Mouse (Mus musculus): ENCODE results near the gene B3gntl1. TPM values are rescaled to one million over a fixed set of nuclear protein-coding genes. Genes with fewer than 3 reads are reported as not detected.

The B3gntl1 gene
- polyA plus RNA-seq, 1 experiment from 2014 or later, result 1.5 TPM

- Histone ChIP-seq H3K36me3 (replicated peaks; ENCODE audit: insufficient read depth, low read length) (no peaks in the 10 kb centered on the region), H3K9ac (replicated peaks) (no peak overlapping the region), H3K27me3 (ENCODE audit: insufficient read depth, low read length) (no peaks in the 10 kb centered on the region), H3K9me3 (ENCODE audit: low read length) (no peaks in the 10 kb centered on the region), H3K4me3 (ENCODE audit: low read depth, low read length) (no peak overlapping the region), H3K4me2 (ENCODE audit: low read depth, low read length) (no peak overlapping the region), H3K27ac (ENCODE audit: low read depth) (peak overlapping the region; percentile 62; the same call in 1 of the 2 replicates), H3K4me1 (ENCODE audit: insufficient read depth) (peaks cover 7% of the 10 kb centered on the region)
- TF ChIP-seq CTCF (IDR thresholded peaks at IDR 0.05; ENCODE audit: low read depth), result no peak
- TF ChIP-seq EP300 (IDR thresholded peaks at IDR 0.05; ENCODE audit: low read depth), result 0 out of 2 replicates have a peak, but pooled peaks have one; percentile 10
- DNase-seq, result no peak
- WGBS (ENCODE audit: insufficient replicate concordance), result 48% methylated on average over 5 of the region's 5 CpGs
- 0 out of 2 replicates have a peak, but pooled peaks have one; percentile 21 for ATAC-seq
These were observed 13.7 kb upstream of the B3gntl1 start for GRCm38 (mm10) chr11:121686674-121687073.

GRCm38 (mm10) chr11:121686091-121686490 is 13.1 kb upstream of the B3gntl1 start:
- no peaks in the 10 kb centered on the region for H3K36me3 ChIP-seq (replicated peaks; ENCODE audit: insufficient read depth, low read length)
- no peak for TF ChIP-seq CTCF (IDR thresholded peaks at IDR 0.05; ENCODE audit: low read depth)
- TF ChIP-seq EP300 (IDR thresholded peaks at IDR 0.05; ENCODE audit: low read depth), result no peak
- no peaks in the 10 kb centered on the region for H3K9me3 ChIP-seq (ENCODE audit: low read length)
- DNase-seq (no peak), ATAC-seq (peak; percentile 23; the same call in 1 of the 2 replicates)
- WGBS (ENCODE audit: insufficient replicate concordance), result 66% methylated on average over 4 of the region's 4 CpGs
- H3K27me3 ChIP-seq (ENCODE audit: insufficient read depth, low read length), result no peaks in the 10 kb centered on the region
- peaks cover 7% of the 10 kb centered on the region for H3K4me1 ChIP-seq (ENCODE audit: insufficient read depth)
- peak overlapping the region; percentile 62; the same call in 1 of the 2 replicates for H3K27ac ChIP-seq (ENCODE audit: low read depth)
- no peak overlapping the region for H3K4me3 ChIP-seq (ENCODE audit: low read depth, low read length)
- no peak overlapping the region for H3K9ac ChIP-seq (replicated peaks)
- no peak overlapping the region for H3K4me2 ChIP-seq (ENCODE audit: low read depth, low read length)

GRCm38 (mm10) chr11:121685491-121686001 is 12.6 kb upstream of the B3gntl1 start:
- H3K4me3 ChIP-seq (ENCODE audit: low read depth, low read length), result no peak overlapping the region
- TF ChIP-seq EP300 (IDR thresholded peaks at IDR 0.05; ENCODE audit: low read depth) (no peak), CTCF (IDR thresholded peaks at IDR 0.05; ENCODE audit: low read depth) (no peak)
- peak; percentile 59 for ATAC-seq
- H3K36me3 ChIP-seq (replicated peaks; ENCODE audit: insufficient read depth, low read length), result no peaks in the 10 kb centered on the region
- no peaks in the 10 kb centered on the region for H3K27me3 ChIP-seq (ENCODE audit: insufficient read depth, low read length)
- peaks cover 7% of the 10 kb centered on the region for H3K4me1 ChIP-seq (ENCODE audit: insufficient read depth)
- 69% methylated on average over 6 of the region's 6 CpGs for WGBS (ENCODE audit: insufficient replicate concordance)
- H3K27ac ChIP-seq (ENCODE audit: low read depth), result no peak overlapping the region
- no peak overlapping the region for H3K4me2 ChIP-seq (ENCODE audit: low read depth, low read length)
- H3K9ac ChIP-seq (replicated peaks), result no peak overlapping the region
- DNase-seq, result no peak
- no peaks in the 10 kb centered on the region for H3K9me3 ChIP-seq (ENCODE audit: low read length)

- Histone ChIP-seq H3K4me1 (ENCODE audit: insufficient read depth) (peaks cover 7% of the 10 kb centered on the region), H3K27me3 (ENCODE audit: insufficient read depth, low read length) (no peaks in the 10 kb centered on the region), H3K9me3 (ENCODE audit: low read length) (no peaks in the 10 kb centered on the region), H3K4me2 (ENCODE audit: low read depth, low read length) (no peak overlapping the region), H3K9ac (replicated peaks) (no peak overlapping the region), H3K36me3 (replicated peaks; ENCODE audit: insufficient read depth, low read length) (no peaks in the 10 kb centered on the region), H3K27ac (ENCODE audit: low read depth) (no peak overlapping the region), H3K4me3 (ENCODE audit: low read depth, low read length) (no peak overlapping the region)
- 68% methylated on average over 3 of the region's 3 CpGs for WGBS (ENCODE audit: insufficient replicate concordance)
- no peak for DNase-seq
- TF ChIP-seq CTCF (IDR thresholded peaks at IDR 0.05; ENCODE audit: low read depth) (no peak), EP300 (IDR thresholded peaks at IDR 0.05; ENCODE audit: low read depth) (no peak)
- ATAC-seq, result no peak
These were observed 10.3 kb upstream of the B3gntl1 start for GRCm38 (mm10) chr11:121683243-121683642.

- peak; percentile 40 for DNase-seq
These were observed 7.8 kb upstream of the B3gntl1 start for GRCm38 (mm10) chr11:121680750-121681149.

GRCm38 (mm10) chr11:121679581-121679980 is 6.6 kb upstream of the B3gntl1 start:
- TF ChIP-seq EP300 (IDR thresholded peaks at IDR 0.05; ENCODE audit: low read depth) (no peak), CTCF (IDR thresholded peaks at IDR 0.05; ENCODE audit: low read depth) (no peak)
- WGBS (ENCODE audit: insufficient replicate concordance), result 85% methylated on average over 2 of the region's 2 CpGs
- Histone ChIP-seq H3K9me3 (ENCODE audit: low read length) (no peaks in the 10 kb centered on the region), H3K27me3 (ENCODE audit: insufficient read depth, low read length) (no peaks in the 10 kb centered on the region), H3K9ac (replicated peaks) (no peak overlapping the region), H3K4me1 (ENCODE audit: insufficient read depth) (no peaks in the 10 kb centered on the region), H3K27ac (ENCODE audit: low read depth) (no peak overlapping the region), H3K4me3 (ENCODE audit: low read depth, low read length) (no peak overlapping the region), H3K4me2 (ENCODE audit: low read depth, low read length) (no peak overlapping the region), H3K36me3 (replicated peaks; ENCODE audit: insufficient read depth, low read length) (no peaks in the 10 kb centered on the region)
- DNase-seq (no peak), ATAC-seq (no peak)

More at GRCm38 (mm10) chr11:121680750-121681149, 7.8 kb upstream of the B3gntl1 start:
- no peaks in the 10 kb centered on the region for H3K36me3 ChIP-seq (replicated peaks; ENCODE audit: insufficient read depth, low read length)
- no peak overlapping the region for H3K27ac ChIP-seq (ENCODE audit: low read depth)
- peak; percentile 60 for ATAC-seq
- no peak for TF ChIP-seq EP300 (IDR thresholded peaks at IDR 0.05; ENCODE audit: low read depth)
- peak; percentile 63 for TF ChIP-seq CTCF (IDR thresholded peaks at IDR 0.05; ENCODE audit: low read depth)
- H3K9me3 ChIP-seq (ENCODE audit: low read length), result no peaks in the 10 kb centered on the region
- WGBS (ENCODE audit: insufficient replicate concordance), result 52% methylated on average over 5 of the region's 5 CpGs
- H3K4me3 ChIP-seq (ENCODE audit: low read depth, low read length), result no peak overlapping the region
- no peaks in the 10 kb centered on the region for H3K4me1 ChIP-seq (ENCODE audit: insufficient read depth)
- no peak overlapping the region for H3K4me2 ChIP-seq (ENCODE audit: low read depth, low read length)
- no peak overlapping the region for H3K9ac ChIP-seq (replicated peaks)
- no peaks in the 10 kb centered on the region for H3K27me3 ChIP-seq (ENCODE audit: insufficient read depth, low read length)

Measured in liver, postnatal 0 days (tissue).